Mouse (Mus musculus): ENCODE results near the gene Tmem144. TPM values are rescaled to one million over a fixed set of nuclear protein-coding genes. Genes with fewer than 3 reads are reported as not detected.

The Tmem144 gene
- total and polyA plus RNA-seq, 2 experiments from 2014 or later, result 2.6 to 3.2 TPM

- no peak for DNase-seq (ENCODE audit: low spot score)
- no peaks in the 10 kb centered on the region for H3K36me3 ChIP-seq (ENCODE audit: insufficient read depth, low read length)
Measured at GRCm38 (mm10) chr3:79829289-79829688, 23.3 kb downstream of the Tmem144 start.

GRCm38 (mm10) chr3:79825067-79825780, 27.3 kb downstream of the Tmem144 start:
- Histone ChIP-seq H3K27me3 (ENCODE audit: insufficient read depth, low read length) (no peaks in the 10 kb centered on the region), H3K27ac (no peak overlapping the region), H3K9me3 (ENCODE audit: low read length) (no peaks in the 10 kb centered on the region), H3K9ac (replicated peaks; ENCODE audit: low read length) (no peak overlapping the region), H3K36me3 (ENCODE audit: insufficient read depth, low read length) (no peaks in the 10 kb centered on the region), H3K4me3 (ENCODE audit: low read length) (no peak overlapping the region), H3K4me2 (ENCODE audit: low read depth, low read length) (no peak overlapping the region), H3K4me1 (ENCODE audit: insufficient read depth, low read length) (no peaks in the 10 kb centered on the region)
- no peak for ATAC-seq
- no peak for DNase-seq (ENCODE audit: low spot score)
- 83% methylated on average over 14 of the region's 14 CpGs for WGBS
- no peak for TF ChIP-seq CTCF (IDR thresholded peaks at IDR 0.05; ENCODE audit: low read depth)

More at GRCm38 (mm10) chr3:79829289-79829688, 23.3 kb downstream of the Tmem144 start:
- H3K27me3 ChIP-seq (ENCODE audit: insufficient read depth, low read length), result no peaks in the 10 kb centered on the region
- no peak for TF ChIP-seq CTCF (IDR thresholded peaks at IDR 0.05; ENCODE audit: low read depth)
- H3K9me3 ChIP-seq (ENCODE audit: low read length), result no peaks in the 10 kb centered on the region
- no peak for ATAC-seq
- no peak overlapping the region for H3K4me3 ChIP-seq (ENCODE audit: low read length)
- no peak overlapping the region for H3K27ac ChIP-seq
- H3K9ac ChIP-seq (replicated peaks; ENCODE audit: low read length), result no peak overlapping the region
- no peak overlapping the region for H3K4me2 ChIP-seq (ENCODE audit: low read depth, low read length)
- H3K4me1 ChIP-seq (ENCODE audit: insufficient read depth, low read length), result no peaks in the 10 kb centered on the region

GRCm38 (mm10) chr3:79823176-79823575, 29.4 kb downstream of the Tmem144 start:
- no peak overlapping the region for H3K9ac ChIP-seq (replicated peaks; ENCODE audit: low read length)
- H3K4me1 ChIP-seq (ENCODE audit: insufficient read depth, low read length), result 0 out of 2 replicates have a peak, but pooled peaks cover 5% of the 10 kb centered on the region
- 83% methylated on average over 7 of the region's 7 CpGs for WGBS
- DNase-seq (ENCODE audit: low spot score), result no peak
- no peak overlapping the region for H3K4me3 ChIP-seq (ENCODE audit: low read length)
- no peaks in the 10 kb centered on the region for H3K36me3 ChIP-seq (ENCODE audit: insufficient read depth, low read length)
- no peaks in the 10 kb centered on the region for H3K27me3 ChIP-seq (ENCODE audit: insufficient read depth, low read length)
- H3K27ac ChIP-seq, result no peak overlapping the region
- H3K9me3 ChIP-seq (ENCODE audit: low read length), result no peaks in the 10 kb centered on the region
- ATAC-seq, result peak; percentile 44; the same call in 1 of the 2 replicates
- H3K4me2 ChIP-seq (ENCODE audit: low read depth, low read length), result no peak overlapping the region
- no peak for TF ChIP-seq CTCF (IDR thresholded peaks at IDR 0.05; ENCODE audit: low read depth)

GRCm38 (mm10) chr3:79821131-79821530, 31.4 kb downstream of the Tmem144 start:
- TF ChIP-seq CTCF (IDR thresholded peaks at IDR 0.05; ENCODE audit: low read depth), result no peak
- WGBS, result 86% methylated on average over 16 of the region's 16 CpGs
- Histone ChIP-seq H3K4me2 (ENCODE audit: low read depth, low read length) (no peak overlapping the region), H3K4me1 (ENCODE audit: insufficient read depth, low read length) (0 out of 2 replicates have a peak, but pooled peaks cover 5% of the 10 kb centered on the region), H3K27me3 (ENCODE audit: insufficient read depth, low read length) (no peaks in the 10 kb centered on the region), H3K4me3 (ENCODE audit: low read length) (no peak overlapping the region), H3K27ac (no peak overlapping the region), H3K36me3 (ENCODE audit: insufficient read depth, low read length) (no peaks in the 10 kb centered on the region), H3K9ac (replicated peaks; ENCODE audit: low read length) (no peak overlapping the region), H3K9me3 (ENCODE audit: low read length) (no peaks in the 10 kb centered on the region)
- ATAC-seq (no peak), DNase-seq (ENCODE audit: low spot score) (no peak)

GRCm38 (mm10) chr3:79818202-79818995, 34.2 kb downstream of the Tmem144 start:
- Histone ChIP-seq H3K36me3 (ENCODE audit: insufficient read depth, low read length) (no peaks in the 10 kb centered on the region), H3K9me3 (ENCODE audit: low read length) (no peaks in the 10 kb centered on the region), H3K4me1 (ENCODE audit: insufficient read depth, low read length) (0 out of 2 replicates have a peak, but pooled peaks cover 5% of the 10 kb centered on the region), H3K27ac (peak overlapping the region; percentile 12; the same call in 1 of the 2 replicates), H3K9ac (replicated peaks; ENCODE audit: low read length) (no peak overlapping the region), H3K27me3 (ENCODE audit: insufficient read depth, low read length) (no peaks in the 10 kb centered on the region), H3K4me3 (ENCODE audit: low read length) (no peak overlapping the region), H3K4me2 (ENCODE audit: low read depth, low read length) (peak overlapping the region; percentile 31; the same call in 1 of the 2 replicates)
- ATAC-seq, result peak; percentile 81
- peak; percentile 75 for DNase-seq (ENCODE audit: low spot score)
- no peak for TF ChIP-seq CTCF (IDR thresholded peaks at IDR 0.05; ENCODE audit: low read depth)
- WGBS, result 56% methylated on average over 14 of the region's 14 CpGs

- Histone ChIP-seq H3K4me1 (ENCODE audit: insufficient read depth, low read length) (0 out of 2 replicates have a peak, but pooled peaks cover 5% of the 10 kb centered on the region), H3K27me3 (ENCODE audit: insufficient read depth, low read length) (no peaks in the 10 kb centered on the region), H3K9ac (replicated peaks; ENCODE audit: low read length) (no peak overlapping the region), H3K27ac (no peak overlapping the region), H3K36me3 (ENCODE audit: insufficient read depth, low read length) (no peaks in the 10 kb centered on the region), H3K4me2 (ENCODE audit: low read depth, low read length) (no peak overlapping the region), H3K4me3 (ENCODE audit: low read length) (no peak overlapping the region), H3K9me3 (ENCODE audit: low read length) (no peaks in the 10 kb centered on the region)
- ATAC-seq (no peak), DNase-seq (ENCODE audit: low spot score) (no peak)
- WGBS, result 72% methylated on average over 4 of the region's 4 CpGs
- no peak for TF ChIP-seq CTCF (IDR thresholded peaks at IDR 0.05; ENCODE audit: low read depth)
Measured at GRCm38 (mm10) chr3:79816229-79816628, 36.3 kb downstream of the Tmem144 start.
